Mouse (Mus musculus) lung, adult 2 months (tissue): ENCODE results near the gene Srpk1.

Source experiments
- CTCF ChIP-seq: fragments of 200-500 bp; IDR thresholded peaks from 2 replicates; pipeline ENCODE4 v1.5.1; 2011; ENCODE audit warnings: mild to moderate bottlenecking, low read length, control low read depth; ENCODE audit not compliant: insufficient read depth
- POLR2A ChIP-seq: fragments of 200-500 bp; IDR thresholded peaks from 2 replicates; pipeline ENCODE4 v1.6.1; 2011; ENCODE audit warnings: low read depth, mild to moderate bottlenecking, control low read depth, low read length, borderline replicate concordance; ENCODE audit errors: extremely low read depth

GRCm38 (mm10) chr17:28612603-28613002 lies 9.9 kb downstream of the Srpk1 start:
- TF ChIP-seq CTCF, result no peak
- no peak for TF ChIP-seq POLR2A
